Mouse (Mus musculus) ES-Bruce4 (cell line): ENCODE results near the gene Gm42791. TPM values are rescaled to one million over a fixed set of nuclear protein-coding genes. Genes with fewer than 3 reads are reported as not detected.

ENCODE experiments used
- H3K27ac ChIP-seq: 2 replicates; pipeline ENCODE4 v1.5.1; 2012; ENCODE audit warnings: low read length, inconsistent platforms; ENCODE audit not compliant: insufficient read depth
- H3K27me3 ChIP-seq: 2 replicates; pipeline ENCODE4 v1.6.1; 2012; ENCODE audit warnings: mild to moderate bottlenecking, low read length, inconsistent platforms; ENCODE audit not compliant: control insufficient read depth, poor library complexity, insufficient read depth, severe bottlenecking
- H3K36me3 ChIP-seq: 2 replicates; pipeline ENCODE4 v1.6.1; 2012; ENCODE audit warnings: inconsistent platforms, mild to moderate bottlenecking, low read length, moderate library complexity; ENCODE audit not compliant: control insufficient read depth, poor library complexity, insufficient read depth, severe bottlenecking
- H3K4me1 ChIP-seq: one replicate; pipeline ENCODE4 v1.8.1; 2011; ENCODE audit warnings: low read length; ENCODE audit not compliant: control insufficient read depth, insufficient read depth
- H3K4me3 ChIP-seq: 2 replicates; pipeline ENCODE4 v1.5.1; 2011; ENCODE audit warnings: low read depth, mild to moderate bottlenecking, low read length
- H3K9ac ChIP-seq: 2 replicates; pipeline ENCODE4 v1.6.1; 2012; ENCODE audit warnings: low read depth, mild to moderate bottlenecking, inconsistent platforms; ENCODE audit not compliant: poor library complexity, severe bottlenecking
- H3K9me3 ChIP-seq: replicated peaks from 2 replicates; pipeline ENCODE4 v1.6.1; 2012; ENCODE audit warnings: mild to moderate bottlenecking, low read length, inconsistent platforms; ENCODE audit not compliant: control insufficient read depth, poor library complexity, insufficient read depth, severe bottlenecking
- CTCF ChIP-seq: IDR thresholded peaks from one replicate; pipeline ENCODE4 v1.8.1; 2011; ENCODE audit warnings: low read depth, low read length
- EP300 ChIP-seq: IDR thresholded peaks from 2 replicates; pipeline ENCODE4 v1.6.1; 2011; ENCODE audit warnings: low read depth, low read length; ENCODE audit not compliant: insufficient read depth
- POLR2A ChIP-seq: IDR thresholded peaks from one replicate; pipeline ENCODE4 v1.8.1; 2011; ENCODE audit warnings: low read length; ENCODE audit not compliant: insufficient read depth
- polyA plus RNA-seq: library from polyadenylated mRNA; stranded (reverse); fragments of >200 nt; gene quantifications from 2 replicates; pipeline ENCODE4 v1.2.4, GENCODE M21; 2011; ENCODE audit warnings: low read depth; ENCODE audit not compliant: missing spikeins, insufficient read depth, insufficient read length

Gene Gm42791
- polyA plus RNA-seq, 1 experiment, result 4.8 TPM

- H3K9ac ChIP-seq, result no peak overlapping the region
- no peak overlapping the region for H3K4me3 ChIP-seq
- H3K27me3 ChIP-seq, result no peaks in the 10 kb centered on the region
- H3K27ac ChIP-seq, result no peak overlapping the region
- no peaks in the 10 kb centered on the region for H3K9me3 ChIP-seq
- no peak for TF ChIP-seq POLR2A
- TF ChIP-seq EP300, result no peak
- TF ChIP-seq CTCF, result peak; percentile 75
- H3K36me3 ChIP-seq, result no peaks in the 10 kb centered on the region
- peaks cover 3% of the 10 kb centered on the region for H3K4me1 ChIP-seq
These were observed 36.6 kb downstream of the Gm42791 start for GRCm38 (mm10) chr5:148958355-148958754.

DNA sequence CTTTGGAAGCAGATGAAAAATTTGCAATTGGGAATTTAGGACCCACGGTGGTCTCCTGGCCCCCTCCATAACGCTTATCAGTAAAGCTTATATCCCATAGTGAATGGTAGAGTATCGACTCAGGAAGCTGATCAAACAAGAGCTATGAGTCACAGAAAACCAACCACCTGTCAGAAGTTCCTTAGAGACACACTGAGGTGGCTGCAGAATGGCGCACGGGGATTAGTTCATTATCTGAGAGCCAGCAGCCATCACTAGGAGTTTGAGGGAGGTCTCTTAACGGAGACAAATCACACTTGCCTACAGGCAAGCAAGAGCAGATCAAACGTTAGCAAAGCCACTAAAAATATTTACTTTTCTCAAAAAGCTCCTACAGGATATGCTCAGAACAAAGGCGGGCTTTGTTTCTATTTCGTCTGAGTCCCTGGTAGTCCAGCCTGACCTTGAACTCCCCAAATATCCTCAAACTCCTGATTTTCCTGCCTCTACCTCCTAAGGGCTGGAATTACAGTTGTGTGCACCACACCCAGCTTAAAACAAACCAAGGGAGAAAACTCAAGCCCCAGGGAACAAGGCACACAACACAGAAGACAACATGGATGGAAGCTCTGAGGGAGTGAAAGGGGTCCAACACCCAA is 37.9 kb downstream of the Gm42791 start:
- Histone ChIP-seq H3K27ac (no peak overlapping the region; the same call in 1 of the 2 replicates), H3K36me3 (no peaks in the 10 kb centered on the region), H3K9ac (no peak overlapping the region), H3K9me3 (no peaks in the 10 kb centered on the region), H3K4me3 (no peak overlapping the region), H3K27me3 (no peaks in the 10 kb centered on the region), H3K4me1 (peaks cover 3% of the 10 kb centered on the region)
- TF ChIP-seq CTCF, result no peak
- no peak for TF ChIP-seq POLR2A
- TF ChIP-seq EP300, result no peak

DNA sequence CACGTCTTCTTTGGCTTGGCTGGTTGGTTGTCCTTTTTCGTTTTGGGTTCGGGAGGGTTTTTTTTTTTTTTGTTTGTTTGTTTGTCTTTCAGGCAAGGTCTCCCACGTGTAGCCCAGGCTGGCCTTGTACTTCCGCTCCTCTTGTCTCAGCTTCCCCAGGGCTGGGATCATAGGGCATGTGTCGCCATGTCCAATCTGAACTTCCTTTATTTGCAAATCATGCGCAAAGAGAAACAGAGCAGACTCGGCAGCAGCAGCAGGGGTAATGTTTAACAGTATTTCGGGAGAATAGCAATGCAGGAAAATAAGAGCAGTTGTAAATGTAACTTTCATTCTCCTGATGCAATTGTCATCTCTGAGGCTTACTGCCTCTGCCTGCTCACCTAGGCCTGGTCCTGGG is 38.9 kb downstream of the Gm42791 start:
- Histone ChIP-seq H3K9me3 (no peaks in the 10 kb centered on the region), H3K9ac (no peak overlapping the region), H3K36me3 (no peaks in the 10 kb centered on the region), H3K27ac (no peak overlapping the region), H3K4me3 (no peak overlapping the region), H3K27me3 (no peaks in the 10 kb centered on the region), H3K4me1 (peaks cover 3% of the 10 kb centered on the region)
- no peak for TF ChIP-seq EP300
- TF ChIP-seq CTCF, result no peak
- no peak for TF ChIP-seq POLR2A

DNA sequence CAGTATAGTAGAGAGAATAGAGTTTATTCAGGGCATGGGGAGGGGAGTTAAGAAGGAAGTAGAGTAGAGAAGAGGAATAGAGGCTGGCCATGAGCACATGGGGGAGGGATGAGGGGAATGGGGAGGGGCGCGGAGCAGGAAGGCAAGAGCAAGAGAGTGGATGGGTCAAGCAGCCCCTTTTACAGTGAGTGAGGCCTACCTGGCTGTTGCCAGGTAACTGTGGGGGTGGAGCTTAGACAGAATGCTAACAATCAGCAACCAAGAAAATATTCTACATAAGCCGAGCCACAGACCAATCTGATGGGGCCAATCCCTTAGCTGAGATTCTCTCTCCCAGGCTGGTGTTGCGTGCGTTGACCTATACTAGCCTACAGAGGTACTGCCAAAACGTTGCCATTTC is 39.4 kb downstream of the Gm42791 start:
- H3K36me3 ChIP-seq, result no peaks in the 10 kb centered on the region
- no peak overlapping the region for H3K4me3 ChIP-seq
- no peaks in the 10 kb centered on the region for H3K9me3 ChIP-seq
- TF ChIP-seq POLR2A, result no peak
- TF ChIP-seq EP300, result no peak
- TF ChIP-seq CTCF, result no peak
- H3K9ac ChIP-seq, result no peak overlapping the region
- H3K27ac ChIP-seq, result no peak overlapping the region
- peaks cover 3% of the 10 kb centered on the region for H3K4me1 ChIP-seq
- no peaks in the 10 kb centered on the region for H3K27me3 ChIP-seq

- Histone ChIP-seq H3K9ac (no peak overlapping the region), H3K4me3 (no peak overlapping the region), H3K27me3 (no peaks in the 10 kb centered on the region), H3K27ac (no peak overlapping the region), H3K36me3 (no peaks in the 10 kb centered on the region), H3K4me1 (peaks cover 3% of the 10 kb centered on the region), H3K9me3 (no peaks in the 10 kb centered on the region)
- no peak for TF ChIP-seq POLR2A
- no peak for TF ChIP-seq EP300
- no peak for TF ChIP-seq CTCF
These were observed 40.5 kb downstream of the Gm42791 start for GRCm38 (mm10) chr5:148954314-148955060.

GRCm38 (mm10) chr5:148953098-148953497 is 41.8 kb downstream of the Gm42791 start:
- Histone ChIP-seq H3K27me3 (no peaks in the 10 kb centered on the region), H3K36me3 (no peaks in the 10 kb centered on the region), H3K9me3 (no peaks in the 10 kb centered on the region), H3K9ac (no peak overlapping the region), H3K4me1 (peaks cover 3% of the 10 kb centered on the region), H3K4me3 (no peak overlapping the region), H3K27ac (no peak overlapping the region)
- no peak for TF ChIP-seq CTCF
